Mouse (Mus musculus) cerebellum, adult 9-10 months (tissue): ENCODE measurements around the gene Eif4e2.

Source experiments
- DNase-seq: peaks from one replicate; pipeline ENCODE4 v3.0.0; 2022

Eif4e2 gene

DNA sequence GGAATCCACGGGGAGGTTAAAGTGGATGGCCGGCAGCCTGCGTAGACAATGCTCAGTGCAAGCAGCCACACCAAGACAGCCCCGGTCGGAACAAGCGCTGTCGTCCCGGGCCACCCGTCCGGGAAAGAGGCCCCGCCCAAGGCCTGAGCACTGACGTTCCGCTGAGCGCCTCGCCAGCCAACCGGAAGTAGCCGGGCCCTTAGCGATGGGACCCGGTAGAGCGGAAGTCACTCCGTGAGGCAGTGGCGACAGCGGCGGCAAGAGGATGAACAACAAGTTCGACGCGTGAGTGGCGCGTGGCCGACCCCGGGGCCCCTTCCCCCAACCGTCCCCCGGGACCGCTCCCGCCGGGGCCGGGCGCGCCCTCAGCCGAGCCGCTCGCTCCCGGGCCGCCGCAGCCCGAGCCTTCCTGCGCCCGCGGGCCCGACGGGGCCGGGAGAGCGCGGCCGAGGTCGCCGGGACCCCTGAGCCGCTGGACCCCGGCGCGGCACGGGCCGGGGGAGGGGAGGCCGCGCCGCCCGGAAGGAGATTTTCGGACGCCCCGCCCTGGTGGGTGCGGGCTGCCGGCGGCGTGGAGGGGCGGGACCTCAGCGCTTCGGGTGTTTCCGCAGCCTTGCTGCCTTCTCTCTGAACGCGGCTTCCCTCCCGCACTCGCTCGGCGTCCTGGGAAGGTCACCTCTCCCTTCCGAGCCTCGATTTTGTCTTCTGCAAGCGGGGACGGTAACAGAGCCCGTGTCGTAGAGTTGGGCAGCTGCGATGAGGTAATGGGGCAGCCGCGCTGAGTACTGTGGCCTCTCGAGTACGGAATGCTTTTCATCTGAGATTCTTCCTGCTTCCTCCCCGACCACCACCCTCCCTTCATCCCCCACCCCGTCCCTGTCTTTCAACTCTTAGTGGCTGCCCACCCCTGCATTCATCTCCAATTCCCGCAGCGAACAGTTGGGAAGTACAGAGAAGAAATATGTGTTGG, at the start of gene Eif4e2:
Gene Eif4e2 (plus strand): TSS at position 180 of the 970 bp plus-strand sequence.
- peak; percentile 91 for DNase-seq

DNA sequence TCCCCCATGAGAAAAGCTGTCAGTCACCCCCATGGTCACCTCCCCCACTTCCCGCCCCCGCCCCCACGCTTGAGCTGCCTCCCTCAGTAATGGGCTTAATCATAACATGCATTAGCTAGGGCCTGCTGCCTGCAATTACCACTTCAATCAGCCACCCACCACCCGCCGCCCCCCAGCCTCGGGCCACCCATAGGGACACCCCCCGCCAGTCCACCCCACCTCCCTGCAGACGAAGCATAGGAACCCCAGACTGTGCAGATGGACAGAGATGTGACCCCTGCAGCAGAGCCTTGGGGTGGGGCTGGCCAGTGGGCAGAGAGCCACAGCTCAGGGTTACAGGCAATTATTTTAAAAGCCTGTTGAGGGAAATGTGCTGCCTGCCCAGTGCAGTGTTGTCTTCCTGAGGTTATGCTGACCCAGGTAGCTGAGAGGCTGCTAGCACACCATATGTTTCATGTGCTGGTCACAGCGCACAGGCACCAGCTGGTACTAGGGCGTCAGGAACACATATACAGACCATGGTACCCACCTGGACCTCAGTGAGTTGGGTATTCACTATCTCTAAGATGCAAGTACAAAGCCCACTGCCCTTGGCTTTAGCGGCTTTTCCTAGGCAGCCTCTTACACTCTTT, 49.4 kb upstream of the Eif4e2 start:
- no peak for DNase-seq

DNA sequence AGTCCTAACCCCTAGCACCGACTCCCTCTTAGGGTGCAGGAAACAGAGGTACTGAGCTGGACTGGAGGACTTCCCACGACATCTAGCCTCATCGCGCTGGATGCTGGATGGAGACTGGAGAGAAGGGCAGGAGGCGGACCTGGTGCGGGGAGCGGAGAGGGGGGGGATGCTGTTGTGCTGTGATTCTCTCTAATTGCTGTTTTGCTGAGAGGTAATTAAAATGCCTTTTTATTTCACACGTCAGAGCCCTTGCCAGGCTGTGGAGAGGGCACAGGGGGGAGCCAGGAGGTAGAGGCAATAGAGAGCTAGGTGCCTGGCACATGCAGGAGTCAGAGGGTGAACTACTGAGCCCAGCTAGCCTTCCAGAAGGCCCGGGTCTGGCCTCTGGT, 48.9 kb upstream of the Eif4e2 start:
- DNase-seq, result no peak

DNA sequence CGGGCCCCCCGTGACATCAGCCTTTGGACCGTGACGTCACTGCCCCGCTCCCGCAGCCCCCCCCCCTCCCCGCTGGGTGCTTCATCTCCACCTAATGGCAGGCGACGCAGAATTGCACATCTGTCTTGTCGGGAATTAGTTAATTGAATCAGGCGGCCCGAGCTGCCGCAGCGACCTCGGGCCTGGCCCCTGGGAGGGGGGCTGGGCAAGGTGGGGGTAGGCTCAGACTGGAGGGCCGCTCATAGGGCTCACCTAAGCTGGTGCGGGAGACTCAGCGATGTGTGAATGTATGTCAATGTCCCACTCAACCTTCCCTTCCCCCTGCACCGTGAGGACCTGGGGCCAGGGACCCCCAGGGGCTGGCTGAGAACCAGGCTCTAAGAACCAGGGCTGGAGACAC, 43.3 kb upstream of the Eif4e2 start:
- DNase-seq, result no peak

DNA sequence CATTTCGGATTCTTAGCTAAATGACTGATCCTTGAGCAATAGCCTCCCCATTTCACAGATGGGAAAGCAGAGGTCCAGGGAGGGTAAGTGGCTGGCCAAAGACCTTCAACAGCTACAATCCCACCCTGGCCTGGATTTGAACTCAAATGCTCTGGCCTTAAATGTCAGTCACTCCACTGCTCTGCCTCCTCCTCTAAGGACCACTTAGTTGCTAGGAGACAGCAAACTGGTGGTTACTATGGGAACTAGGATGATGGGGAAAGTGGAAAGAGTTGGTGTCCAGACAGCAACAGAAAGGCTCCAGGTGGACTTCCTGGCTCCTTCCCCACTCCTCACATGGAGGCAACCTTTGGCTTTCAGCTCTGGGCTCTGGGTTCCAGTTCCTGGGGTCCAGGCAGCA, 42.4 kb upstream of the Eif4e2 start:
- DNase-seq, result no peak

DNA sequence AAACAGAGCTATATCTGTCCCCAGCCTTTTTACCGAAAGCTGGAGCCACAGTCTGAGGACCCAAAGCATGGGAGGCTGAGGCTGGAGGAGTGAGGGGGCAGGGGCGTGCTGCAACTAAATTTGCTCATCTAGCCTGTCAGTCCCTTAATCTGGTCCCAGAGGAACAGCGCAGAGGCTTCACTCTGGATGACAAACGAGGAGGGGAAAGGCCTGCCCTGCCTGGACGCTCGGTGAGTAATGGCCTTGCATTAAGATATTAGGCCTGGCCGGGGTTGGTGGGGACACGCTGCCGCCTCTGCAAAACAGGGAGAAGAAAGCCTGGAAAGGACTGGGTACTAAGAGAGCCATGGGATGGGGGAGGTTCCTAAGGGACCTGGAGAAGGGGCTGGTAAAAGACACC, 41.4 kb upstream of the Eif4e2 start:
- DNase-seq, result no peak

DNA sequence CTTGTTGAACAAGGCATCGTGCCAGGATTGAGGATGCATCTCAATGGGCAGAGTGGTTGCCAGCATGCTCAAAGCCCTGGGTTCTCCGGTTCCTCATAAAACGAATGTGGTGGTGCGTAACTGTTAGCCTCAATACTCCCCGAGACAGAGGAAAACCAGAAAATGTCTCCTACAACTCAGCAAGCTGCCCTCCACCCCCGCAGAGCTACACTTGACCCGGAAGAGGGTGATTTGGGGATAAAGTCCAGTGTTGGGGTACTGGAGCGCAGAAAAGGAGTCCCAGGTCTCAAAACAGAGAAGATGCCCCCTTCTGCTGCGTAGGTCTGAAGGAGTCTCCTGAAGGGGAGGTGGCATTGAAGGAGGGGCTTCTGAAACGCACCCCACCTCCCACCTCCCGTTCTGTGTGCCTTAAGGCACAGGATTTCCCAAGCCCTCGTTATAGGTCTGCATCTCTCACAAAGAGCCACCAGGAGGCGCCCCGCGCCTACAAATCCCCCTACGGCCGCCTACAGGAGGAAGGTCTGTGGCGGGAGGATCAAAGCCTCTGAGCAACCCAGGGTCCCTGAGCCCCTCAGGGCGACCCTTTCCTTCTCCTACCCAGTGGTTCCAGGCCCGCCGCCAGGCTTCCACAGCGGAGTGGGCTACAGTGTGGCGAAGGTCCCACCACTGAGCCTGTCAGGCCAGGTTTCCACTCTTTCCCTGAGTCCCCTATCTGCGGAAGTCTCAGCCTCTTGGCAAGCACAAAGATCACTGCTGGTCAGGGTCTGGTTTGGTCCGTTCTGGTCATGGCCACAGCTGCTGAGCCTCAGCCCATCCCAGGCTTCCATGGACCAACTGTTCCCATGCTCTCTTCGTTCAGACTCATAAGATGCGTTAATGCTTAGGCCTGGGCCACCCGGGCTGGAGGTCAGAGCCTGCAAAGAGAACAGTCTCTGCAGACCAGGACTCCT, 39.4 kb upstream of the Eif4e2 start:
- peak; percentile 49 for DNase-seq

DNA sequence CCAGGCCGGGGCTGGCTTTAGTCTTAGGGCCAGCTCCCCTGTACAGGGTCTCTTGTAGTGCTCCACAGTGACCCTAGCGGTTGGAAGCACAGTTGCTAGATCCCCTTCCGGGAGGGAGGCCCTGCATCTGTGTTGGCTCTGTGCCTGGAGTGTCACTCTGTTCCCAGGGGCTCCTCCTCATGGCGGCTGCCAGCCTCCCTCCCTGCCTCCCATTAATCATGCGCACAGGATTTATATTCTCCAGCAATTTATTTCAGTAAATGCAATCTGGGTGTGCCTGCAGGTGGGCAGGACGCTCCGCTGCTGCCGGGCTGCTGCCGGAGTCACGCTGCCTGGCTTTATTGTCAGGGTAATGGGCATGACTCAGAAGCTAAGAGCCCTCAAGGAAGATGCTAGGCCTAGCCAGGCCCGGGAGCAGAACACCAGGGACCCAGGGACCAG, 37.8 kb upstream of the Eif4e2 start:
- DNase-seq, result no peak

DNA sequence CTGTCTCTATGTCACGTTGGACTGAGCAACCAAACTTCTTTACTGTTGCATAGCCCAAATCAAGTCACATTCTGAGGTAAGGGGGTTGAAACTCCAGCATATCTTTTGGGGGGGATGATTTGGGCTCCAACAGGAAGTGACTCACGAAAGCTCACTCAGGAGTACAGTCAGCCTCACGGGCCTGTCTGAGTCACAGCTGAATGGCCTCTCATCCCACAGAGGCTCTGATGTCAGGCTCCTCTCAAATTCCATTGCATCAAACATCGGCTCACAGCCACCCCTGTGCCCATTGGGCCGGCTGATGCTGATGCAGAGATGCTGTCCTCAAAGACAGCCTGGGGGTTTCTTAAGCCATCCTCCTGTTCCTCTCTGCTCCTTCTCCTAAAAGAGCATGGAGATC, 32.8 kb upstream of the Eif4e2 start:
- no peak for DNase-seq

DNA sequence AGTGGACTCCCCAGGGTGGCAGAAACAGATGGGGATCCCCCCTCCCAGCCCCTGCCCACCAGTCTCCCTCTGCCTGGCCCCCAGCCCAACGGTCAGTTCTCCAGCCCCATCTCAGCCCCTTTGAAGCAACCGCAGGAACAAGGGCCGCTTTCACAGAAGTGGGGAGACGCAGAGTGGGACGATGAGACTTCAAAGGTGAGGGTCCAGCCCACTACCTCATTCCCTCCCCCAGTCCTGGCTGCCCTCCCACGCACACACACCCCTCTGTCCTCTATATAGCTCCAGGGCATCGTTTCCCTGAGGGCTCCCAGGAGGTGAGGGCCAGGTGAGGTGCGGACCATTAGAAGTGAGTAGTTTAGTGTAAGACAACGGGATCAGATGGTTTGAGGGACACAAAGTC, 30.7 kb upstream of the Eif4e2 start, which contains the start of gene Prss56:
Gene Prss56 (plus strand): TSS at position 301 of the 400 bp plus-strand sequence.
- DNase-seq, result no peak

DNA sequence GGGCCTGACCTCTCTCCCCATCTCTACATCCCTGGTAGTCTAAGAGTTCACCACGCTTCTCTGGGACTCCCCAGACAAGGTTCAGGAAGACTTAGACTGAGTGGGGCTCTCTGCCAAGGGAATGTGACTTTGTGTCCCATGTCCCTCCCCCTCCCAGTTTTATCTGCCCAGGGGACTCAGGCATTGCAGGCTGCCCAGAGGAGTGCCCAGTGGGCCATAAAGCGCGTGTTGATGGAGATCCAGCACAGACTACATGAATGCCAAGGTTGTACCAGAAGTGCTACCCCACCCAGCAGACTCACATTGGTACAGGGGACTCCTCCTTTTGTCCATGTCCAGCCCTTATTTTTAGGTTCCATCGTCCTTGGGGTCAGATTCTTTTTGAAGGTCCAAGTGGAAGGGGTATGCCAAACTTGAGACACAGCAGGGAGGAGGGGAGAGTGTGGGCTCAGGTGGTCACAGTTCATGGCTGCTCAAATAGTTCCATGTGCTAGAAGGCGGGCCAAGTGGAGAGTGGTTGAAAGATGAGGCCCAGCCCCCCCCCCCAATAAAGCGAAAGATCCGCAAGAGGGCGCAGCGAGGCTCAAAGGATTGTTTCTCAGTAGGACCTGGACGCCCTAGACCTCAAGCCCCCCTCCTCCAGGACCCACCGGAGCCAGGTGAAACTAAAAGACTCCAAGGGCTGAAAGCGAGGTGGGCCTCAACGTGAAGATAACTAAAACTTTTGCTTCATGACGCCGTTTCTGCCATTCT, 29.5 kb upstream of the Eif4e2 start:
- DNase-seq, result no peak

DNA sequence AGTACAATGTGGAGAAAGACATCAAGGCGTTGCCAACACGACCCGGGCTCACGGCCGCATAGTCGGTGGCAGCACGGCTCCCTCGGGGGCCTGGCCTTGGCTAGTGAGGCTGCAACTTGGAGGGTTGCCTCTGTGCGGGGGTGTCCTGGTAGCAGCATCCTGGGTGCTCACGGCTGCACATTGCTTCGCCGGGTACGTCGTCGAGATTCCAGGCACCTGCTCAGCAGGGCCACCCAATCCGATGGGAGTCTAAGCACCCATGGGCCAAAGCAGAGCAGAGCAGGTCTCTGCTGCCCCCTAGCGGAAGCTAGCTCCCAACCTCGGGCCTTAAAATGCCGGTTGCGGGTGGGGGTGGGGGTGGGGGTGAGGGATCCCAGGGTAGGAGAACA, 29.0 kb upstream of the Eif4e2 start:
- DNase-seq, result peak; percentile 44

DNA sequence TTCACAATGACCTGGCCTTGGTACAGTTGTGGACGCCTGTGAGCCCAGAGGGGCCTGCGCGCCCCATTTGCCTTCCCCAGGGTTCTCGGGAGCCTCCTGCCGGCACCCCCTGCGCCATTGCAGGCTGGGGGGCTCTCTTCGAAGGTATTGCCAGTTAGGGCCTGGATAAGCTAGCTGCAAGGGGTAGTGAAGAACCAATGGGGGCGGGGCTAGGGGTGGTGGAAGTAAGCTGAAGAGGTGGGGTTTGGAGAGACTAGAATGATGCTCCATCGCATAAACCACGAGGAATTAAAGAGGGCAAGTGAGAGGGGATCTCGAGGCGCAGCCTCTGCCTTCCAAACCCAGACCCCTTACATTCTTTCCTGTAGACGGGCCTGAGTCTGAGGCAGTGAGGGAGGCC, 28.2 kb upstream of the Eif4e2 start:
- DNase-seq, result no peak

DNA sequence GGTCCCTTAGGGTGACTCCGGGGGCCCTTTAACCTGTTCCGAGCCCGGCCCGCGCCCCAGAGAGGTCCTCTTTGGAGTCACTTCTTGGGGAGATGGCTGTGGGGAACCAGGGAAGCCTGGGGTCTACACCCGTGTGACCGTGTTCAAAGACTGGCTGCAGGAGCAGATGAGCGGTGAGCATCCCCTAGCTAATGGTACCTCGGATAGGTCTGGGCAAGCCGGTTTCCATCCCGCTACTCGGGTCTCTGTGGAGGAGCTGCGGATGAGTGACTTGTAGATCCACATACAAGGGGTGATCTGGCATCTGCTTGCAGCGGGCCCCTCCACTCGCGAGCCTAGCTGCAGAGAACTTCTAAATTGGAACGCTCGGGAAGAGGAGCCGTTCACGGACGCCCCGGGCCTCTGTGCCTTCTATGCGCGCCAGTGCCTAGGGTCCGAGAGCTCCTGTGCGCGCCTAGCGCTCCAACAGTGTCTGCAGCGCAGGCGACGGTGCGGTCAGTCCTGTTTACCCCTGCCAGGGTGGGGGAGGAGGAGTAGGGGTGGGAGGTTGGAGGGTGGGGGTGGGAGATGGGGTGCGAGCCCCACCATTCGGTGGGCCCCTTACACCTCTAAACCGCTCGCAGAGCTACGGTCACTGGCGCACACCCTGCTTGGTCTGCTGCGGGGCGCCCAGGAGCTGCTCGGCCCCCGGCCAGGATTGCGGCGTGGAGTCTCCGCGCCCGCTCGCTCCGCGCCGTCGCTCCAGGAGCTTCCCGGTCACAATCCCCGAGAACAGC, 27.3 kb upstream of the Eif4e2 start:
- DNase-seq, result no peak

DNA sequence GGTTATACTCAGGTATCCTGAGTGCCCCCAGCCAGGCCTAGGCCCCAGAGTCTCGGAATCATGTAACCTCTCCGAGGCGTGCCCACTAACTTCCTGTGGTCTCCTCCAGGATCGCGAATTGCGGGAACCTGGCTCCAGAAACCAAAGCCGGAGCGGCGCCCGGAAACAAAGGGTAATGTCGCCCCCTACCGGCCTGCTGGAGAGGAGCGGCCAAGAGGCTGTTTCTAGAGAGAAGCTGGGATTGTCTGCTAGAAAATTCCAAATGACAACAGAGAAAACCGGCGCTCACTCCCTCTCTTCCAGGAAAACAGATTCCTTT, 26.7 kb upstream of the Eif4e2 start:
- peak; percentile 75 for DNase-seq

DNA sequence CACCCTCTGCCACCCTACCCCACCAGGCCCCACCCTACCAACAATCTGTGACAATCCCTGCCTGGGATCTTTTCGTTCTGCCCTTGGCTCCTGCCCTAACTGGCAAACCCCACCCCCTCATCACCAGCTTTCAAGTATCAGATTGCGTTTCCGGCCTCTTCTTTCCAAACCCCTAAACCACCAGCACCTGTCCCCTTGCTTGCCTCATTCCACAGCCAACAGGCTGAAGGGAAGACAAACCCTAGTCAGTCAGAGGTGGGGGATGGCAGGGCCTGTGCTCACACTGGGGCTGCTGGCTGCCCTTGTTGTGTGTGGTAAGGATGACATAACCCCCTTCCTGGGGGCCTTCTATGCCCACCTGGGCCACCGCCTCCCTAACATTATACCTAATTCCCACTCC, 23.3 kb upstream of the Eif4e2 start, which contains the start of gene Chrnd:
Gene Chrnd (plus strand): TSS at position 179 of the 400 bp plus-strand sequence.
- no peak for DNase-seq

DNA sequence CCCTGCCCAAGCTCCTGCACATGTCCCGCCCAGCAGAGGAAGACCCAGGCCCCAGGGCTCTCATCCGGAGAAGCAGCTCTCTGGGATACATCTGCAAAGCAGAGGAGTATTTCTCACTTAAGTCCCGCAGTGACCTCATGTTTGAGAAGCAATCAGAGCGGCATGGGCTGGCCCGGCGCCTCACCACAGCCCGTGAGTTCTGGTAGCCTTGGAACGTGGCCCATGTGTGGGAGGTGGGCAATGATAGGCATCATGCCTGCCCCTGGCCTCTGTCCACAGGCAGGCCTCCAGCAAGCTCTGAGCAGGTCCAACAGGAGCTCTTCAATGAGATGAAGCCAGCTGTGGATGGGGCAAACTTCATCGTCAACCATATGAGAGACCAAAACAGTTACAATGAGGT, 16.4 kb upstream of the Eif4e2 start:
- no peak for DNase-seq

DNA sequence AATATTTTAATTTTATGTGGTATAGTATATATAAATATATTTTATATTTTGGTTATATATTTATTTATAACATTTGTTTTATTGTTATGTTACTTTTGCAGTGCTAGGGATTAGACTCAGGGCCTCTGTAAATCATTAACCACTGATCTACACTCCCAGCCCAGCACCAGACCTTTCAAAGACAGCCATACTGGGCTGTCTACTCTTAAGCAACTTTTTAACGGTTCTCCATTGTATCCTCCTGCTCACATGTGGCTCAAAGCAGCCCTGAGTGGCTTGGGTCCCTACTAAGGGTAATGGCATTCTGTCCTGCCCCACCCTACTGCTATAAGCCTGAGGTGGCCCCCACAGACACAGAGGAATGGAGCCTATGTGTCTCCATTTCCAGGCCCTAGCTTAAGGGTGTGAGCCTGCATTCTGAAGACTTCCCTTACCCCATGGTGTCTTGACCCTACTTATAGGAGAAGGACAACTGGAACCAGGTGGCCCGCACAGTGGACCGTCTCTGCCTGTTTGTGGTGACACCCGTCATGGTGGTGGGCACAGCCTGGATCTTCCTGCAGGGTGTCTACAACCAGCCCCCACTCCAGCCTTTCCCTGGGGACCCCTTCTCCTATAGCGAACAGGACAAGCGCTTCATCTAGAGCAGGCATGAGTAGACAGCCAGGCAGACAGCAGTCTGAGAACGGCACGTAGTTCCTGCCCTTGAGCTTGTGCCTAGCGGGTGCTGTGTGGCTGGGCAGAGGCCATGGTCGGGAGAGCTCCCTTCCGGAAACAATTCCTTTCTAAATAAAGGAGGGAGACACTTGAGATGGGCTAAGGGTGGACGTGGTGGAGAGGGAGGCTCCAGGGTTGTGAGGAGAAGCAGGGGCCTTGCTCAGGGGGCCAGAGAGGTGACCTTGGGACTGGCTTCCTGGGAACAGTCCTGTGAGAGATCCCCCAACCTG, 15.3 kb upstream of the Eif4e2 start:
- DNase-seq, result no peak

DNA sequence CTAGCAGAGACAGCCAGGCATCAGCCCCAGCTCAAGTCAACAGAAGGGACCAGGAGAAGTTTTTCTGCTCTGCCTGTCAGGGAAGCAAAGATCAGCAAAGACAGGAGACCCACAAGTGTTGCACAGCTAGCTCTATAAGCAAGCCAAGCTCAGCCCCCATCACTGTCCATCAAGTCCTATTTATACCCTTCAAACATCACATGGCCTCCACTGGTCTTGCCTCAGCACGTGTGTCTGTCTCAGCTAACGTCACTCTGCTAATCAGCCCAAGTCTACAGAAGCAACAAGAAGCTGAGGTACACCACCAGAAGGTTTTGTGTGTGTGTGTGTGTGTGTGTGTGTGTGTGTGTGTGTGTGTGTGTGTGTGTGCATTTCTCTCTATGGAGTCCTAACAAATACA, 12.9 kb upstream of the Eif4e2 start:
- no peak for DNase-seq

DNA sequence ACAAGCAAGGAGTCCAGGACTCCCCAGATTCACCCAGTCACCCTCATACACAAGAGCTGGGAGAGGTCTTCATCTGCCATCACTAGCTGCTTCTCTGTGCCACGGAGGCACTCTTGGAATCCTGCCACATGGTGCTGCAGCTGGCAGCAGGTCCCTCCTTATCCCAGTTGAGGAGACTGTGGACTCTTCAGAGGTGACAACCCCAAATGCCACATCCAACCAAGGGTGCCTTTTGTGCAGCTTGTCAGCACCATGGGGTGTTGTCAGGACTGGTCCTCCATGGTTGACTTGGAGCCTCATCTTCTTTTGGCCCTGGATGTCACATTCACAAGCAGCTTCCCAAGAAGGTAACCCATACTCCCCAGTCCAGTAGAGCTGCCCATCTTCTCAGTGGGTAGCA, 11.9 kb upstream of the Eif4e2 start:
- no peak for DNase-seq
